Comparison of ENCODE assay signal across 8 mouse cellular contexts in the genomic region with DNA sequence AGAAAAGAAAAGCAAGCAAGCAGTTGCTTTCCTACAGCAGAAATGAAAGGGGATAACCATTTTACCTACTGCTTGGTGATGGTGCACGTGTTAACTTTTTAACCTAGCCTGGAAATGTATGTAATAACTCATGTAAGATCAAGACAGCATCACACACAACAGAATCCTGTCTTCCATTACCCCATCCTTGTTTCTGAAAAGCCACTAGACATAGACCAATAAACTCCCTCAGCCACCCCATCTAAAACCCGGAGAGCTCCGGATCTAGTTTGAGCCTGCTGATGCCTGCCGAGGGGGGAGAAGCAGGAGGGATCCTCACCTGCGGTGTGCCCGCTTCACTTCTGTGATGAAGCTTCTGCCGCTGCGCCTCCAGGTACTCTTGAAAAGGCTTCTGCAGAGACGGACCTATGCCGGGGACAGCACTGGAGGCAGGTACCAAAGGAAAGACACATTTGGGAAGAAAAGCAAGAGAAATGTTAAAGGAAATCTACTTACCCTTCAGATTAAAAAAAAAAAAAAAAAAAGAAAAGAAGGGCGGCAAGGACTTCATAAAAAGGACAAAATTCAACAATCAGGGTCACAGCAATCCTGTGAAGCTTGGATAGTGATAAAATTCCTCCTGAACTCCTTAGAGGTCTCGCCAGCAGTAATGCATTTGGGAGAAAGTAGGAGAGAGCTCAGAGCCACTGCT. TPM values are rescaled to one million over a fixed set of nuclear protein-coding genes. Genes with fewer than 3 reads are reported as not detected.
DNase-seq lines count a peak whose midpoint lies in the region; ATAC-seq and TF ChIP-seq lines count a peak whose summit lies in the region.

No protein-coding gene starts in this region.

- peak overlapping the region; percentile 76 for H3K27ac ChIP-seq in embryonic facial prominence, embryonic 13.5 days

- peaks cover 14% of the 10 kb centered on the region for H3K4me1 ChIP-seq in lung, adult 2 months (ENCODE audit: control insufficient read depth, insufficient read depth, low read length)
- peaks cover 25% of the 10 kb centered on the region for H3K4me1 ChIP-seq in embryonic facial prominence, embryonic 13.5 days

- peak overlapping the region; percentile 57 for H3K4me2 ChIP-seq in embryonic facial prominence, embryonic 13.5 days

- peak overlapping the region; percentile 67 for H3K9ac ChIP-seq in embryonic facial prominence, embryonic 13.5 days

- 0 out of 2 replicates have a peak, but pooled peaks have one; percentile 57 for TF ChIP-seq POLR2A in lung, adult 2 months (IDR thresholded peaks at IDR 0.05; ENCODE audit: borderline replicate concordance, extremely low read depth, low read depth, low read length)

- 2% methylated on average over 12 of the region's 12 CpGs for WGBS in lung, adult 2 months
- 23% methylated on average over 12 of the region's 12 CpGs for WGBS in embryonic facial prominence, embryonic 13.5 days

- TF ChIP-seq CTCF in lung, adult 2 months (IDR thresholded peaks at IDR 0.05; ENCODE audit: insufficient read depth, low read length) = no peak

- H3K9me3 ChIP-seq in embryonic facial prominence, embryonic 13.5 days = no peaks in the 10 kb centered on the region

- H3K27me3 ChIP-seq in embryonic facial prominence, embryonic 13.5 days = no peaks in the 10 kb centered on the region

- no peak for ATAC-seq in embryonic facial prominence, embryonic 13.5 days (ENCODE audit: insufficient number of reproducible peaks, insufficient read depth, low FRiP score, low TSS enrichment, low read depth)
- ATAC-seq in megakaryocyte, adult 5-6 weeks (ENCODE audit: poor library complexity, severe bottlenecking) = peak; percentile 34

- H3K36me3 ChIP-seq in embryonic facial prominence, embryonic 13.5 days = 0 out of 2 replicates have a peak, but pooled peaks cover 6% of the 10 kb centered on the region

- peak; percentile 64 for DNase-seq in lung, adult 2 months
- no peak for DNase-seq in lung, adult 18-20 months
- peak; percentile 55 for DNase-seq in kidney, adult 9 months
- peak; percentile 72 for DNase-seq in thymus, postnatal 14 days
- DNase-seq in frontal cortex, postnatal 25 days (ENCODE audit: low spot score in 2 of 2) = no peak
- no peak for DNase-seq in layer of hippocampus, adult 8-10 months (ENCODE audit: low spot score in 2 of 2)

- peak overlapping the region; percentile 90 for H3K4me3 ChIP-seq in lung, adult 2 months (replicated peaks; ENCODE audit: extremely low read depth, low read depth, low read length)
- peak overlapping the region; percentile 33 for H3K4me3 ChIP-seq in embryonic facial prominence, embryonic 13.5 days

RNA-seq across cellular contexts. Expression of gene Tubd1, which starts 41.5 kb away (rescaled TPM):
- polyA plus RNA-seq in lung, adult 2 months (2012; rRNA removed) = 2.6 and 4.0 TPM in 2 replicates
- 13.5 and 13.8 TPM in 2 replicates for polyA plus RNA-seq in embryonic facial prominence, embryonic 13.5 days (2015; fragmentation: Nextera tagmentation; extraction: Ambion mirVana)
- 7.8 and 9.6 TPM in 2 replicates for total RNA-seq in megakaryocyte, adult 5-6 weeks (2015)
- total RNA-seq in megakaryocyte, adult 5-6 weeks (2017) = 5.4 and 5.5 TPM in 2 replicates
- 1 to 10 TPM; 5.2 to 7.9 (median 7.1) TPM for total RNA-seq in layer of hippocampus, adult 8-10 months (2022)

RNA-seq across cellular contexts. Expression of gene Rps6kb1, which starts 41.7 kb away (rescaled TPM):
- polyA plus RNA-seq in lung, adult 2 months (2012; rRNA removed) = 5.3 and 7.4 TPM in 2 replicates
- 77.8 and 78.9 TPM in 2 replicates for polyA plus RNA-seq in embryonic facial prominence, embryonic 13.5 days (2015; fragmentation: Nextera tagmentation; extraction: Ambion mirVana)
- total RNA-seq in megakaryocyte, adult 5-6 weeks (2015) = 30.4 and 38.4 TPM in 2 replicates
- total RNA-seq in megakaryocyte, adult 5-6 weeks (2017) = 29.9 and 35.4 TPM in 2 replicates
- total RNA-seq in layer of hippocampus, adult 8-10 months (2022) = 10 to 100 TPM; 36.8 to 41.2 (median 39.4) TPM

Comparison
In these comparisons a context has a peak if more than half of its experiments do, and no peak if none do; other contexts are left out.
1. DNase-seq: peak in lung, adult 2 months (single experiment), kidney, adult 9 months (single experiment) and thymus, postnatal 14 days (single experiment); none in lung, adult 18-20 months (0 of 2), frontal cortex, postnatal 25 days (0 of 2) and layer of hippocampus, adult 8-10 months (0 of 2).